Mouse (Mus musculus) MEL (cell line): ENCODE data around the gene 1810013L24Rik. TPM values are rescaled to one million over a fixed set of nuclear protein-coding genes. Genes with fewer than 3 reads are reported as not detected.

Source experiments
- DNase-seq: peaks from one replicate; pipeline ENCODE4 v3.0.0; 2011; ENCODE audit warnings: low read depth, low spot score
- H3K27ac ChIP-seq: 2 replicates; pipeline ENCODE4 v1.5.1; 2012; ENCODE audit warnings: low read depth, mild to moderate bottlenecking, control low read depth, low read length, moderate library complexity; ENCODE audit not compliant: control insufficient read depth
- H3K27me3 ChIP-seq, 2 experiments: fragments of 150-350 bp in 1 of 2; sonication (generic) in 1 of 2; 2 replicates each; pipeline ENCODE4 v1.6.1; 2012; ENCODE audit warnings: low read length in 2 of 2, mild to moderate bottlenecking in 2 of 2, improper control_type of control experiment in 1 of 2, moderate library complexity in 1 of 2; ENCODE audit not compliant: insufficient read depth in 2 of 2, control insufficient read depth in 1 of 2
- H3K36me3 ChIP-seq, 2 experiments: 2 replicates each; pipeline ENCODE4 v1.6.1; 2012 to 2014; ENCODE audit warnings: low read length in 2 of 2, improper control_type of control experiment in 1 of 2, inconsistent platforms in 1 of 2, mild to moderate bottlenecking in 1 of 2; ENCODE audit not compliant: insufficient read depth in 2 of 2, control insufficient read depth in 1 of 2
- H3K4me1 ChIP-seq, 2 experiments: fragments of 150-350 bp in 1 of 2; sonication (generic) in 1 of 2; 2 replicates each; pipeline ENCODE4 v1.6.1; 2012; ENCODE audit warnings: low read length in 2 of 2, improper control_type of control experiment in 1 of 2, mild to moderate bottlenecking in 1 of 2; ENCODE audit not compliant: insufficient read depth in 2 of 2, control insufficient read depth in 1 of 2
- H3K4me3 ChIP-seq, 2 experiments: fragments of 150-350 bp in 1 of 2; sonication (generic) in 1 of 2; 2 replicates each; pipeline ENCODE4 v1.5.1; 2012; ENCODE audit warnings: low read depth in 2 of 2, low read length in 2 of 2, mild to moderate bottlenecking in 2 of 2, moderate library complexity in 2 of 2, control low read depth in 1 of 2, improper control_type of control experiment in 1 of 2; ENCODE audit not compliant: control insufficient read depth in 1 of 2, insufficient read depth in 1 of 2
- H3K79me2 ChIP-seq: 2 replicates; pipeline ENCODE4 v1.6.1; 2012; ENCODE audit warnings: mild to moderate bottlenecking, low read length, moderate library complexity; ENCODE audit not compliant: control insufficient read depth, poor library complexity, insufficient read depth
- H3K9ac ChIP-seq: 2 replicates; pipeline ENCODE4 v1.6.1; 2012; ENCODE audit warnings: low read depth, mild to moderate bottlenecking, control low read depth, low read length, moderate library complexity; ENCODE audit not compliant: control insufficient read depth, poor library complexity, severe bottlenecking
- H3K9me3 ChIP-seq: fragments of 150-350 bp; sonication (generic); replicated peaks from 2 replicates; pipeline ENCODE4 v1.6.1; 2012; ENCODE audit warnings: mild to moderate bottlenecking, low read length, improper control_type of control experiment, moderate library complexity; ENCODE audit not compliant: insufficient read depth
- BHLHE40 ChIP-seq: IDR thresholded peaks from 2 replicates; pipeline ENCODE4 v1.6.1; 2012; ENCODE audit warnings: low read depth, mild to moderate bottlenecking, inconsistent platforms, low read length, improper control_type of control experiment, borderline replicate concordance
- CHD1 ChIP-seq: IDR thresholded peaks from 2 replicates; pipeline ENCODE4 v1.6.1; 2012; ENCODE audit warnings: low read depth, mild to moderate bottlenecking, inconsistent platforms, low read length, improper control_type of control experiment
- CHD2 ChIP-seq: IDR thresholded peaks from 2 replicates; pipeline ENCODE4 v1.6.1; 2011; ENCODE audit warnings: low read length, improper control_type of control experiment
- EP300 ChIP-seq, 2 experiments: IDR thresholded peaks; 2 replicates each; pipeline ENCODE4 v1.6.1; 2011; ENCODE audit warnings: improper control_type of control experiment in 2 of 2, low read length in 2 of 2, low read depth in 1 of 2, mild to moderate bottlenecking in 1 of 2
- GATA1 ChIP-seq: IDR thresholded peaks from 2 replicates; pipeline ENCODE4 v1.6.1; 2011; ENCODE audit warnings: low read depth, low read length, improper control_type of control experiment
- JUND ChIP-seq: IDR thresholded peaks from 2 replicates; pipeline ENCODE4 v1.6.1; 2011; ENCODE audit warnings: low read depth, mild to moderate bottlenecking, improper control_type of control experiment, low read length
- KAT2A ChIP-seq: conservative IDR thresholded peaks from 2 replicates; pipeline ENCODE4 v1.6.1; 2012; ENCODE audit warnings: low read depth, low read length, improper control_type of control experiment, inconsistent platforms
- MAFK ChIP-seq: IDR thresholded peaks from 2 replicates; pipeline ENCODE4 v1.6.1; 2011; ENCODE audit warnings: low read depth, mild to moderate bottlenecking, low read length, improper control_type of control experiment, borderline replicate concordance
- MAX ChIP-seq: IDR thresholded peaks from 2 replicates; pipeline ENCODE4 v1.6.1; 2011; ENCODE audit warnings: low read length, improper control_type of control experiment
- MAZ ChIP-seq: IDR thresholded peaks from 2 replicates; pipeline ENCODE4 v1.6.1; 2012; ENCODE audit warnings: low read depth, mild to moderate bottlenecking, inconsistent platforms, low read length, improper control_type of control experiment
- MXI1 ChIP-seq: IDR thresholded peaks from 2 replicates; pipeline ENCODE4 v1.6.1; 2011; ENCODE audit warnings: mild to moderate bottlenecking, low read depth, low read length, improper control_type of control experiment
- MYC ChIP-seq: IDR thresholded peaks from 2 replicates; pipeline ENCODE4 v1.6.1; 2011; ENCODE audit warnings: low read depth, mild to moderate bottlenecking, low read length, improper control_type of control experiment, moderate library complexity
- NELFE ChIP-seq: IDR thresholded peaks from 2 replicates; pipeline ENCODE4 v1.6.1; 2011; ENCODE audit warnings: low read depth, low read length, improper control_type of control experiment
- NRF1 ChIP-seq: IDR thresholded peaks from 2 replicates; pipeline ENCODE4 v1.6.1; 2014; ENCODE audit warnings: low read depth, mild to moderate bottlenecking, inconsistent platforms, low read length, improper control_type of control experiment, moderate library complexity; ENCODE audit not compliant: poor library complexity, insufficient read depth, severe bottlenecking
- POLR2A ChIP-seq, 2 experiments: IDR thresholded peaks; 2 replicates each; pipeline ENCODE4 v1.6.1; 2011 to 2012; ENCODE audit warnings: low read length in 2 of 2, mild to moderate bottlenecking in 2 of 2, control low read depth in 1 of 2, improper control_type of control experiment in 1 of 2, low read depth in 1 of 2, moderate library complexity in 1 of 2; ENCODE audit not compliant: control insufficient read depth in 1 of 2, insufficient read depth in 1 of 2, poor library complexity in 1 of 2
- POLR2AphosphoS2 ChIP-seq: IDR thresholded peaks from 2 replicates; pipeline ENCODE4 v1.6.1; 2011; ENCODE audit warnings: low read length, improper control_type of control experiment
- POLR2AphosphoS5 ChIP-seq: IDR thresholded peaks from 2 replicates; pipeline ENCODE4 v1.6.1; 2012; ENCODE audit warnings: low read depth, borderline replicate concordance, mild to moderate bottlenecking, inconsistent platforms, low read length, moderate library complexity, mixed read lengths
- RCOR1 ChIP-seq: IDR thresholded peaks from 2 replicates; pipeline ENCODE4 v1.6.1; 2012; ENCODE audit warnings: low read depth, mild to moderate bottlenecking, inconsistent platforms, low read length, improper control_type of control experiment
- SMC3 ChIP-seq: IDR thresholded peaks from 2 replicates; pipeline ENCODE4 v1.6.1; 2011; ENCODE audit warnings: low read depth, low read length, improper control_type of control experiment
- TBP ChIP-seq: IDR thresholded peaks from 2 replicates; pipeline ENCODE4 v1.8.0; 2011; ENCODE audit warnings: low read depth, low read length, improper control_type of control experiment
- USF1 ChIP-seq: IDR thresholded peaks from 2 replicates; pipeline ENCODE4 v1.6.1; 2014; ENCODE audit warnings: low read depth, mild to moderate bottlenecking, inconsistent platforms, low read length, improper control_type of control experiment, moderate library complexity
- ZC3H11A ChIP-seq: IDR thresholded peaks from 2 replicates; pipeline ENCODE4 v1.6.1; 2012; ENCODE audit warnings: low read depth, mild to moderate bottlenecking, inconsistent platforms, low read length, improper control_type of control experiment
- ZNF384 ChIP-seq: IDR thresholded peaks from 2 replicates; pipeline ENCODE4 v1.6.1; 2012; ENCODE audit warnings: low read depth, mild to moderate bottlenecking, inconsistent platforms, low read length, improper control_type of control experiment
- polyA plus RNA-seq, 2 experiments: library from polyadenylated mRNA; stranded (reverse) in 1 of 2; unstranded in 1 of 2; fragments of >175 nt in 1 of 2; fragments of >200 nt in 1 of 2; gene quantifications; 2 replicates each; pipeline versions ENCODE4 v1.2.1 to v1.2.4; 2012; ENCODE audit warnings: low replicate concordance in 2 of 2, low read depth in 1 of 2; ENCODE audit not compliant: insufficient read length in 2 of 2, insufficient read depth in 1 of 2, missing spikeins in 1 of 2
- total RNA-seq: library from RNA; depleted of rRNA; stranded (reverse); fragments of 300-350 nt; gene quantifications from 2 replicates; pipeline ENCODE4 v1.2.3, GENCODE M21; 2012

Gene 1810013L24Rik
- total and polyA plus RNA-seq, 3 experiments: 27.6 to 154 (median 29.9) TPM

- Histone ChIP-seq H3K9me3 (no peaks in the 10 kb centered on the region), H3K27me3 (no peaks in the 10 kb centered on the region), H3K9ac (no peak overlapping the region), H3K36me3 (peaks cover 25 to 50% of the 10 kb centered on the region in 2 experiments), H3K79me2 (peaks cover 36% of the 10 kb centered on the region), H3K27ac (no peak overlapping the region), H3K4me3 (no peak overlapping the region), H3K4me1 (peaks cover 0 to 9% of the 10 kb centered on the region in 2 experiments; a peak in 2 of 4 replicates)
- TF ChIP-seq EP300 (IDR thresholded peaks at IDR 0.05; ENCODE audit: low read depth in 1 of 2, low read length in 2 of 2) (no peak), MAX (no peak), POLR2AphosphoS5 (no peak), TBP (no peak), NELFE (no peak), ZC3H11A (no peak), NRF1 (no peak), USF1 (no peak), GATA1 (no peak), POLR2AphosphoS2 (no peak), MXI1 (no peak), JUND (no peak), MYC (no peak), CHD1 (no peak), CHD2 (no peak), ZNF384 (no peak), KAT2A (no peak), MAFK (no peak), RCOR1 (no peak), MAZ (no peak)
- no peak for DNase-seq
Measured at GRCm38 (mm10) chr16:8842962-8843361, 13.1 kb downstream of the 1810013L24Rik start.

GRCm38 (mm10) chr16:8843580-8844175, 13.8 kb downstream of the 1810013L24Rik start:
- Histone ChIP-seq H3K4me1 (peaks cover under 1 to 9% of the 10 kb centered on the region in 2 experiments; a peak in 2 of 4 replicates), H3K4me3 (no peak overlapping the region), H3K36me3 (peaks cover 32 to 55% of the 10 kb centered on the region in 2 experiments), H3K9me3 (no peaks in the 10 kb centered on the region), H3K27ac (no peak overlapping the region), H3K79me2 (peaks cover 36% of the 10 kb centered on the region), H3K27me3 (no peaks in the 10 kb centered on the region), H3K9ac (no peak overlapping the region)
- DNase-seq: no peak
- TF ChIP-seq NRF1 (no peak), MYC (no peak), CHD1 (no peak), MAZ (no peak), POLR2A (IDR thresholded peaks at IDR 0.05; ENCODE audit: control insufficient read depth in 1 of 2, insufficient read depth in 1 of 2, low read depth in 1 of 2, low read length in 2 of 2, poor library complexity in 1 of 2) (no peak), BHLHE40 (no peak), SMC3 (no peak), POLR2AphosphoS5 (no peak), KAT2A (no peak)
